ENCODE assay signal across 10 mouse cellular contexts in genomic region chr1:62682456-62683385, GRCm38 (mm10). TPM values are rescaled to one million over a fixed set of nuclear protein-coding genes. Genes with fewer than 3 reads are reported as not detected.
DNase-seq lines count a peak whose midpoint lies in the region; ATAC-seq and TF ChIP-seq lines count a peak whose summit lies in the region.
"Had no signal": no experiment of that assay in that cellular context is flagged by ENCODE, and none has a peak within 500 bp of the region (broad histone marks: within the 10 kb centered on the region; RNA-seq: fewer than 3 reads in every experiment).

No protein-coding gene starts in this region.

- no peak overlapping the region for H3K9ac ChIP-seq in kidney, embryonic 15.5 days
- no peak overlapping the region; the same call in 1 of the 2 replicates for H3K9ac ChIP-seq in midbrain, embryonic 14.5 days (replicated peaks; ENCODE audit: low read length)
- H3K9ac ChIP-seq: limb, embryonic 13.5 days had no signal

- peaks cover 15% of the 10 kb centered on the region for H3K27me3 ChIP-seq in kidney, embryonic 15.5 days
- H3K27me3 ChIP-seq in midbrain, embryonic 14.5 days (ENCODE audit: control insufficient read depth, insufficient read depth, low read length) = no peaks in the 10 kb centered on the region
- no peaks in the 10 kb centered on the region for H3K27me3 ChIP-seq in thymus, adult 2 months (ENCODE audit: control insufficient read depth, insufficient read depth, low read length)

- no peak for TF ChIP-seq POLR2A in thymus, adult 2 months (IDR thresholded peaks at IDR 0.05; ENCODE audit: control insufficient read depth, extremely low read depth, insufficient read depth, low read length, poor library complexity)

- no peak overlapping the region for H3K4me3 ChIP-seq in kidney, embryonic 15.5 days (replicated peaks)
- no peak overlapping the region for H3K4me3 ChIP-seq in midbrain, embryonic 14.5 days (replicated peaks; ENCODE audit: low read depth, low read length)
- no peak overlapping the region for H3K4me3 ChIP-seq in thymus, adult 2 months (ENCODE audit: control insufficient read depth, insufficient read depth, low read length)
- H3K4me3 ChIP-seq: limb, embryonic 13.5 days; myocyte had no signal

- ATAC-seq in kidney, embryonic 15.5 days (replicated peaks; ENCODE audit: low FRiP score) = no peak
- peak; percentile 24; the same call in 1 of the 2 replicates for ATAC-seq in midbrain, embryonic 14.5 days (ENCODE audit: low FRiP score, low TSS enrichment)

- no peaks in the 10 kb centered on the region for H3K36me3 ChIP-seq in kidney, embryonic 15.5 days
- H3K36me3 ChIP-seq in midbrain, embryonic 14.5 days (ENCODE audit: control insufficient read depth, insufficient read depth, low read length) = no peaks in the 10 kb centered on the region
- H3K36me3 ChIP-seq in thymus, adult 2 months (ENCODE audit: control insufficient read depth, insufficient read depth, low read length) = no peaks in the 10 kb centered on the region
- H3K36me3 ChIP-seq: limb, embryonic 13.5 days had no signal

- H3K9me3 ChIP-seq in kidney, embryonic 15.5 days (replicated peaks) = no peaks in the 10 kb centered on the region
- no peaks in the 10 kb centered on the region for H3K9me3 ChIP-seq in midbrain, embryonic 14.5 days (ENCODE audit: control insufficient read depth, low read length)
- H3K9me3 ChIP-seq: limb, embryonic 13.5 days had no signal

- WGBS in kidney, embryonic 15.5 days = 52% methylated on average over 21 of the region's 21 CpGs
- WGBS in midbrain, embryonic 14.5 days = 28% methylated on average over 21 of the region's 21 CpGs
- 87% methylated on average over 21 of the region's 21 CpGs for WGBS in thymus, adult 2 months

- no peak for DNase-seq in kidney, postnatal 14 days
- peak; percentile 63 for DNase-seq in embryo, embryonic 10.5 days (ENCODE audit: low spot score)
- peak; percentile 32 for DNase-seq in forelimb bud, embryonic 11.5 days (ENCODE audit: low read depth, low spot score)
- DNase-seq in midbrain, embryonic 14.5 days = peak; percentile 64
- DNase-seq in urinary bladder, postnatal 25 days (ENCODE audit: low spot score) = no peak
- DNase-seq in thymus, adult 2 months = no peak
- no peak for DNase-seq in cerebellum, adult 9-10 months

- H3K27ac ChIP-seq in kidney, embryonic 15.5 days = no peak overlapping the region
- peak overlapping the region; percentile 50 for H3K27ac ChIP-seq in midbrain, embryonic 14.5 days (replicated peaks; ENCODE audit: low read depth, low read length)
- no peak overlapping the region for H3K27ac ChIP-seq in thymus, adult 2 months (ENCODE audit: control insufficient read depth, insufficient read depth, low read length)
- H3K27ac ChIP-seq: limb, embryonic 13.5 days had no signal

- peaks cover 11% of the 10 kb centered on the region for H3K4me1 ChIP-seq in kidney, embryonic 15.5 days
- H3K4me1 ChIP-seq in midbrain, embryonic 14.5 days (ENCODE audit: control insufficient read depth, insufficient read depth, low read length) = peaks cover 9% of the 10 kb centered on the region
- H3K4me1 ChIP-seq in thymus, adult 2 months (replicated peaks; ENCODE audit: control insufficient read depth, insufficient read depth, low read length) = no peaks in the 10 kb centered on the region

- TF ChIP-seq CTCF in thymus, adult 2 months (IDR thresholded peaks at IDR 0.05; ENCODE audit: borderline replicate concordance, control insufficient read depth, extremely low read depth, insufficient read depth, low read length, poor library complexity) = no peak

- peak overlapping the region; percentile 19; the same call in 1 of the 2 replicates for H3K4me2 ChIP-seq in kidney, embryonic 15.5 days
- H3K4me2 ChIP-seq in midbrain, embryonic 14.5 days (ENCODE audit: low read length) = peak overlapping the region; percentile 27
- H3K4me2 ChIP-seq: limb, embryonic 13.5 days had no signal

RNA-seq across cellular contexts. Expression of gene Nrp2, which starts 20.4 kb away (rescaled TPM):
- 11.7 and 12.2 TPM in 2 replicates for polyA plus RNA-seq in kidney, embryonic 15.5 days (2015; fragmentation: Nextera tagmentation; extraction: Ambion mirVana)
- 17.6 and 19.5 TPM in 2 replicates for polyA plus RNA-seq in midbrain, embryonic 14.5 days (2014; fragmentation: Nextera tagmentation; extraction: Ambion mirVana)
- polyA plus RNA-seq in thymus, adult 2 months (2012; rRNA removed) = 5.4 and 5.7 TPM in 2 replicates

Comparison
In these comparisons a context has a peak if more than half of its experiments do, and no peak if none do; other contexts are left out.
1. DNase-seq: peak in embryo, embryonic 10.5 days (single experiment), forelimb bud, embryonic 11.5 days (single experiment) and midbrain, embryonic 14.5 days (single experiment); none in kidney, postnatal 14 days (single experiment), urinary bladder, postnatal 25 days (single experiment), thymus, adult 2 months (single experiment) and cerebellum, adult 9-10 months (single experiment).